Mouse (Mus musculus) right cerebral cortex, postnatal 4 days (tissue): ENCODE measurements around the gene Ap3b1.

Experiments
- DNase-seq: peaks from one replicate; pipeline ENCODE4 v3.0.0-alpha.2; 2022

Ap3b1 gene

DNA sequence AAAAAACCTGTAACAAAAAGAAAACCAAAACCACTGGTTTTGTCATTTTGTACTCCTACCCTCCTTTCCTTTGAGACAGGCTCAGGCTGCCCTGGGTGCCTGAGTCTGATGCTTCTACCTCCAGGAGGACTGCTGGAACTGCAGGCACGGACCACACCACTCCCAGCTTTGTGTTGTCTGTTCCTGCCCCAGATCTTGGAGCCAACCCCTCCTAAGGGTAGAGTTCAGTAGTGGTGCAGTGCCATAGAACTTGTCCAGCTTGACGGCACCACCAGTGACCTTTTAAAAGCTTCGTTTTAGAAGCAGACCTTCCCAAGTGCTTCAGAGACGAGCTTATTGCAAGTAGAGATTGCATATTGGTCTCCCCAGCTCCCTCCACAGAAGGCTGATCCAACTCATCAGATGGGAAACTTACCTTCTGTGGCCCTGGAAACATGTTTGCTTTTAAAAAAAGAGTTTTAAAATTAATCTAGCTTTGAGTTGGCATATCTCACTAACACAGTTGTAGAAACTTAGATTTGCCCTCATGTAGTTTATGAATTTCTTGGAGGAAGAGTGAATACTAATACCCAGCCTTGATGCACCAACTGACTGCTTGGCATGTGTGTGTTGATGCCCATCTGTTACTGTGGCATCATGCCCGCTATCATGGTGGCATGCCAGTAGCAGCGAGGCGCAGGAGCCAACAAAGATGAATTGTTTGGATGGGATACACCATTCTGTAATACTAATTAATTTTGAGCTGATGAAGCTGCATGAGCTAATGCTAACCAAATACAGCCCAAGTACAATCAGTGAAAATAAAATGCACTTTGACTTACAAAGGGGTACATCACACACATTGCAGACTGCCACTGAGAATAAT lies 17.0 kb downstream of the Ap3b1 start:
- DNase-seq = peak; percentile 82

DNA sequence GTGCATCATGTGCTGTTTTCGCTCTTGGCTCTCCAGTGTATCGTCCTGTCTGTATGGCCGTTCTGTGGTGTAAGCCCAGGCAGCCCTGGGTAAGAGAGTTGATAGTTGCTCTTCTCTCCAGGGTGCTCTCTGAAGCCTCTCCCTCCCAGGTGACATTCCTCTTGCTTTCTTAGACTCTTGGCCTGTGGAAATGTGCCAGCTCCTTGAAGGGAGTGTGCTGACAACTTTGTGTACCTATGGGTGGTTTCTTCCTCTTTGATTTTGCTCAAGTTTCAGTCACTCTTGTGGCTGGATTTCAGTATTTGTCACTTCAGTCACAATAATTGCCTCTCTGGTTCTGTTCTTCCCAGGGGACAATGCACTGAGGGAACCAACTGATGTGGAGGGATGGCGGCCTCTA lies 20.2 kb downstream of the Ap3b1 start:
- no peak for DNase-seq

GRCm38 (mm10) chr13:94381427-94381826 lies 22.7 kb downstream of the Ap3b1 start:
- DNase-seq = no peak

- no peak for DNase-seq
Observed at GRCm38 (mm10) chr13:94381829-94382675, 23.3 kb downstream of the Ap3b1 start.

DNA sequence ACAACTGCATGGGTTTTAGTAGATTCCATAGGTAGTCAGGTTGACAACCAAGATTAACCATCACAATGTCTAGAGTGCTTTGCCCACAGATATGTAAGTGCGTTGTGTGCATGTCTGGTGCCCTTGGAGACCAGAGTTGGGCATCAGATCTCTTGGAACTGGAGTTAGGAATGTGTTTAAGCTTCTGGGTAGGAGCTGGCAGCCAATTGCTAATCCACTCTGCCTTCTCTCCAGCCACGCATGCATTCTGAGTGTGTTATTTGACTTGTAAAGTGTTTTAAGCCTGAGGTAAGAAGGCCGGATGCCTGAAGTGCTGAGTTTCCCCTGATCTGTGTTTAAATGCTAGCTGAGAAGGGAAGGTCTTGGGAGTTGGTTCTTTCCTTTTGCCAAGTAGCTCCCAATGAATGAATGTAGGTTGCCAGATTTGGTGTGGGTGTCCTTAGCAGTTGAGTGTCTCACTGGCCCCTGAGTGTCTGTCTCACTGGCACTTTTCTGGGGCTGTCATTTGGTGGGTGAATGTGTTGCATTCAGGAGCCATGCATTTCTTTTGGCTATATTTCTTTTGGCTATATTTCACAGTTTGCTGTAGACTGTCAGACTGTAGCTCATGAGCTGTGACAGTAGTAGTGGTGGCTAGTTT lies 26.3 kb downstream of the Ap3b1 start:
- DNase-seq = no peak

- DNase-seq = no peak
Observed at GRCm38 (mm10) chr13:94388566-94388965, 29.8 kb downstream of the Ap3b1 start.

GRCm38 (mm10) chr13:94389541-94389940 lies 30.8 kb downstream of the Ap3b1 start:
- no peak for DNase-seq

- no peak for DNase-seq
Observed at GRCm38 (mm10) chr13:94392282-94392681, 33.5 kb downstream of the Ap3b1 start.

- no peak for DNase-seq
Observed at GRCm38 (mm10) chr13:94394486-94394885, 35.7 kb downstream of the Ap3b1 start.

- DNase-seq = no peak
Observed at GRCm38 (mm10) chr13:94395763-94396162, 37.0 kb downstream of the Ap3b1 start.

- no peak for DNase-seq
Observed at GRCm38 (mm10) chr13:94396392-94396920, 37.7 kb downstream of the Ap3b1 start.

- DNase-seq = no peak
Observed at GRCm38 (mm10) chr13:94398568-94399374, 40.0 kb downstream of the Ap3b1 start.

GRCm38 (mm10) chr13:94400465-94400864 lies 41.7 kb downstream of the Ap3b1 start:
- no peak for DNase-seq

DNA sequence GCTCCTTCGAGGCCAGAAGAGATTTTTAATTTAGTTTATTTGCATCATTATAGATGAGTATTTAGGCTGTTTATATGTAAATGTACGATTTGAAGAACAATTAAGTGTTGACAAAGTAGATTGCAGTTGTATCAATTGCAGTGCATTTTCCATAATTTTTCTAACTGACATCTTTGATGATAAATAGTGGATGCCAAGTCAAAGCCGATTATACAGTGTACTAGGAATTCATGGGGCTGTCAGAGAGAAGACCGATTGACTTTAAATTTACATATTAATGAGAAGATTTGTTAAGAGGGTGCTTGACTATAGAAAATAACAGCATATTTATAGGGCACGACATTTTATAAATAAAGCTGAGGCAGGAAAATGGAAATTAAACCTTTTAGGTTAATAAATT lies 64.8 kb downstream of the Ap3b1 start:
- DNase-seq = no peak

- no peak for DNase-seq
Observed at GRCm38 (mm10) chr13:94429567-94429966, 70.8 kb downstream of the Ap3b1 start.

DNA sequence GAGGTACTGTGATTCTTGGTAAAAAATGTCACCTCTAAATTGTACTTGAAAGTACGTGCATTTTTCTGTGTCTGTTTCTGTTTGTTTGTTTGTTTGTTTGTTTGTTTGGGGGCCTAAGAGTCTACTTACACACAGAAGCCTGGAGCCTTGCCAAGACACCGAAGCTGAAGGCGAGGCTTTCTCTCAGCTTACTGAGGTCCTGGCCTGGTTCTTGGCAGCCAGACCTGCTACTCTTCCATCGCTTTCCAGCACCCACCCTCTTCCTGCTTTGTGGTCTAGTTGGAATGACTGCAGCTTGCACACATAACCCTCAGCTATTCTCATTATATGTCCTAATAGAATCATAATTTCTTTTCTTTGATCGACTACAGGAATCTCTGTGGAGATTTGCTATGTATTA lies 80.6 kb downstream of the Ap3b1 start:
- DNase-seq = peak; percentile 38

GRCm38 (mm10) chr13:94441199-94441598 lies 82.4 kb downstream of the Ap3b1 start:
- DNase-seq = no peak

DNA sequence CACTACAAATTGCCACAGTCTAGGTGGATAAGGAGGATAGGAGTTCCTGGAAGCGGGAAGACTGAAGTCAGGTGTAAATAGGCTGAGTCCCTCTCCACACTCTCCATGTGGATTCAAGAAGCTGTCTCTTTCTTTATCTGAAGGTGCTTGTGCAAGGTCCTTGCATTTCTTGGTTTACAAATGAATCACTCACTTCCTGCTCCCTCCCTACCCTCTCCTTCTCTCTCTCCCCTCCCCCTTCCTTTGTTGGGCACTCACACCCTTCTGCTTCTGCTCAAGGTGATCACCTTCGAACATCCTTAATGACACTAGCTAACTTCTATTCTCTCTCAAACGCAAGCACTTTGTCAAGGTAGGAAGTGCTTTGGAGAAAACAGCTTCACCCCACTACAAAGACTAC lies 84.7 kb downstream of the Ap3b1 start:
- no peak for DNase-seq

DNA sequence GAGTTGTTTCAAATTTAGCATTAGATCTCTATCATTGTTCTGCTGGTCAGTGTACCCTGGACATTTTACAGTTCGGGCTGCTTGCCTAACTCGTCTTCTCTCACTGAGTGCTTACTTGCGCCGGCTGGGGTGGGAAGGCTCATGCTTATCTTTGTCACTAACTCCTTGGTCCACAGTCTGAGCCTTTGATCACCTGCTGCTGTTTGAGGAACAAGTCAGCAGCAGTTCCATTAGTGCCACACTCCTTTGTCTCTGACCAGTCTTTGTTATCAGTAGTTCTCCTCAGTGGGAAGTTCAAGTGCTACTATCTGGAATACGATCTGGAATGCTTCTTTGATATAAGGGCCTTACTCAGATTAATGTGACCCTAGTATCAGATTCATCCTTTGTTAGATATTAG lies 86.3 kb downstream of the Ap3b1 start:
- no peak for DNase-seq

DNA sequence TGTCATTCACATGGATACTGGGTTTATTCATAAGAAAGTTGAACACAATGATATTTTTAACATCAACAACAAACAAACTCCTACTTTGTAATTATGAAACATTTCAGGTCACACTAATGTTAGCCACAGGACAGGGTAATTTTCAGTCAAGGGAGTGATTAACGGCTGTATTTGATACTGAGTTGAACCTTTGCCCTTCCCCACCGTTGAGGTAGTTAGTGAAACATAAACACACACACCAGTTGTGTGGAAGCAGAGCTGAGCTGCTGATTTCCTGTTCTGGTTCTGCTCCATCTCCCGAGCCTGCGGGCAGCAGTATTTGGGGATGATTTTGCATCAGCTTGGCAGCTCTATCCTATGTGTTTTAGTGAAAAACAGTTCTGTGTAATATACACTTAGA lies 88.2 kb downstream of the Ap3b1 start:
- no peak for DNase-seq

GRCm38 (mm10) chr13:94449593-94449992 lies 90.8 kb downstream of the Ap3b1 start:
- DNase-seq = no peak

DNA sequence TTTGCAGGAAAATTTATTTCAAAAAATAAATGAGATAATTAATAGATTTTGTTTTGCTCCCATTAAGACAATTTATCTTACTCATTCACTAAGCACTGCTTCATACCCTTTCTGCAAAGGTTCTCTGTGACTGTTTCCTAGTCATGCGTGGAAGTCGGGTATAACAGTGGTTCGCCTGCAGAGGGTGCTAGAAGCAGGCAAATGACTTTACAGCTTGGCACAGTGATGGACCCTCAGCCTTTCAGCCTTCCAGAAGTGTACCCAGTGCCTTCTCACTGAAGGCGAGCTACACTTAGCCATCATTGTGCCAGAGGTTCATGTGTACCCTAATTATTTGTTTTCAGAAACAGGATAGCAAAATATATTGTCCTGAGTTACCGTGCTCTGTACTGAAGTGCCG lies 92.5 kb downstream of the Ap3b1 start:
- peak; percentile 53 for DNase-seq
